In genomic region chr11:61449499-61450292, GRCm38 (mm10) we compare ENCODE assay signal across 10 mouse cellular contexts. TPM values are rescaled to one million over a fixed set of nuclear protein-coding genes. Genes with fewer than 3 reads are reported as not detected.
DNase-seq lines count a peak whose midpoint lies in the region; ATAC-seq and TF ChIP-seq lines count a peak whose summit lies in the region.
"Had no signal": no experiment of that assay in that cellular context is flagged by ENCODE, and none has a peak within 500 bp of the region (broad histone marks: within the 10 kb centered on the region; RNA-seq: fewer than 3 reads in every experiment).

No protein-coding gene starts in this region.

- DNase-seq in layer of hippocampus, adult 11-12 months (ENCODE audit: low spot score) = peak; percentile 61
- no peak for DNase-seq in layer of hippocampus, adult 9-10 months (ENCODE audit: low spot score)
- DNase-seq in MEL (ENCODE audit: low read depth, low spot score) = peak; percentile 23
- peak; percentile 62 to 72 for DNase-seq in cerebellum, postnatal 36 days
- DNase-seq in ovary, postnatal 10 days (ENCODE audit: low spot score) = no peak
- no peak for DNase-seq in spleen, postnatal 4 days (ENCODE audit: low spot score in 2 of 2)

- no peak overlapping the region for H3K9ac ChIP-seq in MEL (ENCODE audit: control insufficient read depth, low read depth, low read length, poor library complexity, severe bottlenecking)
- H3K9ac ChIP-seq in limb, embryonic 15.5 days = no peak overlapping the region
- no peak overlapping the region for H3K9ac ChIP-seq in hindbrain, embryonic 13.5 days
- H3K9ac ChIP-seq: midbrain, embryonic 12.5 days had no signal

- TF ChIP-seq CTCF in MEL (IDR thresholded peaks at IDR 0.05 in 2 of 3, conservative IDR thresholded peaks at IDR 0.05 in 1 of 3; ENCODE audit: control insufficient read depth in 1 of 3, insufficient read depth in 1 of 3, low read depth in 2 of 3, low read length in 3 of 3, poor library complexity in 1 of 3, severe bottlenecking in 1 of 3) = peak in 2 of 3 experiments; percentile 45 to 76; a peak in 5 of 6 replicates

- TF ChIP-seq RAD21 in MEL (IDR thresholded peaks at IDR 0.05; ENCODE audit: low read depth, low read length) = no peak

- H3K27ac ChIP-seq in MEL (ENCODE audit: control insufficient read depth, low read depth, low read length) = no peak overlapping the region
- peak overlapping the region; percentile 86 for H3K27ac ChIP-seq in limb, embryonic 15.5 days
- no peak overlapping the region for H3K27ac ChIP-seq in hindbrain, embryonic 13.5 days

- no peak for ATAC-seq in limb, embryonic 15.5 days (ENCODE audit: insufficient number of reproducible peaks, low FRiP score, low TSS enrichment, low read depth)
- no peak for ATAC-seq in hindbrain, embryonic 13.5 days (ENCODE audit: low FRiP score)

- no peaks in the 10 kb centered on the region for H3K4me1 ChIP-seq in MEL (ENCODE audit: control insufficient read depth in 1 of 2, insufficient read depth in 2 of 2, low read length in 2 of 2)
- H3K4me1 ChIP-seq in limb, embryonic 15.5 days = peaks cover 50% of the 10 kb centered on the region
- peaks cover 42% of the 10 kb centered on the region for H3K4me1 ChIP-seq in hindbrain, embryonic 13.5 days (replicated peaks)

- H3K27me3 ChIP-seq in MEL (ENCODE audit: control insufficient read depth in 1 of 2, insufficient read depth in 2 of 2, low read length in 2 of 2) = peaks cover 0 to 4% of the 10 kb centered on the region in 2 experiments; a peak in 1 of 4 replicates
- H3K27me3 ChIP-seq in limb, embryonic 15.5 days = no peaks in the 10 kb centered on the region; the same call in 1 of the 2 replicates
- 0 out of 2 replicates have a peak, but pooled peaks cover 2% of the 10 kb centered on the region for H3K27me3 ChIP-seq in hindbrain, embryonic 13.5 days

- H3K4me3 ChIP-seq in MEL (ENCODE audit: control insufficient read depth in 1 of 2, insufficient read depth in 1 of 2, low read depth in 2 of 2, low read length in 2 of 2) = no peak overlapping the region
- H3K4me3 ChIP-seq in limb, embryonic 15.5 days = no peak overlapping the region
- H3K4me3 ChIP-seq in hindbrain, embryonic 13.5 days = no peak overlapping the region
- H3K4me3 ChIP-seq: midbrain, embryonic 12.5 days had no signal

- no peaks in the 10 kb centered on the region for H3K9me3 ChIP-seq in MEL (replicated peaks; ENCODE audit: insufficient read depth, low read length)
- H3K9me3 ChIP-seq in limb, embryonic 15.5 days = no peaks in the 10 kb centered on the region
- H3K9me3 ChIP-seq in hindbrain, embryonic 13.5 days = no peaks in the 10 kb centered on the region
- H3K9me3 ChIP-seq: midbrain, embryonic 12.5 days had no signal

- no peak overlapping the region for H3K4me2 ChIP-seq in limb, embryonic 15.5 days
- no peak overlapping the region for H3K4me2 ChIP-seq in hindbrain, embryonic 13.5 days
- H3K4me2 ChIP-seq: midbrain, embryonic 12.5 days had no signal

- no peaks in the 10 kb centered on the region for H3K36me3 ChIP-seq in MEL (ENCODE audit: control insufficient read depth in 1 of 2, insufficient read depth in 2 of 2, low read length in 2 of 2)
- no peaks in the 10 kb centered on the region for H3K36me3 ChIP-seq in limb, embryonic 15.5 days
- H3K36me3 ChIP-seq in hindbrain, embryonic 13.5 days = no peaks in the 10 kb centered on the region
- H3K36me3 ChIP-seq: midbrain, embryonic 12.5 days had no signal

- 69% methylated on average over 24 of the region's 24 CpGs for WGBS in limb, embryonic 15.5 days
- 68% methylated on average over 24 of the region's 24 CpGs for WGBS in hindbrain, embryonic 13.5 days

- no peak for TF ChIP-seq EP300 in MEL (IDR thresholded peaks at IDR 0.05; ENCODE audit: low read depth in 1 of 2, low read length in 2 of 2)

- TF ChIP-seq POLR2A in MEL (IDR thresholded peaks at IDR 0.05; ENCODE audit: control insufficient read depth in 1 of 2, insufficient read depth in 1 of 2, low read depth in 1 of 2, low read length in 2 of 2, poor library complexity in 1 of 2) = no peak

- no peaks in the 10 kb centered on the region for H3K79me2 ChIP-seq in MEL (ENCODE audit: control insufficient read depth, insufficient read depth, low read length, poor library complexity)

TF ChIP-seq in MEL, 35 proteins besides CTCF, POLR2A, EP300 and RAD21:
- TF ChIP-seq ELF1 (IDR thresholded peaks at IDR 0.05; ENCODE audit: low read depth, low read length) (no peak), TCF12 (IDR thresholded peaks at IDR 0.05; ENCODE audit: low read depth, low read length) (no peak), SMC3 (IDR thresholded peaks at IDR 0.05; ENCODE audit: low read depth, low read length) (peak; percentile 21; the same call in 1 of the 2 replicates), MEF2A (IDR thresholded peaks at IDR 0.05; ENCODE audit: extremely low read depth, insufficient replicate concordance, low read depth, low read length, poor library complexity, severe bottlenecking) (no peak)

RNA-seq across cellular contexts. Expression of gene Rnf112, which starts 4.2 kb away (rescaled TPM):
- not detected in 2 replicates for total RNA-seq in MEL (2012; rRNA removed)
- polyA plus RNA-seq in MEL (2012; ENCODE audit: insufficient read depth in 1 of 2, insufficient read length in 2 of 2, low read depth in 1 of 2, low replicate concordance in 2 of 2, missing spikeins in 1 of 2) = not detected
- polyA plus RNA-seq in limb, embryonic 15.5 days (2015; fragmentation: Nextera tagmentation; extraction: Ambion mirVana) = 0.78 and 0.82 TPM in 2 replicates
- polyA plus RNA-seq in hindbrain, embryonic 13.5 days (2015; fragmentation: Nextera tagmentation; extraction: Ambion mirVana) = 12.2 and 13.6 TPM in 2 replicates
- total RNA-seq: hematopoietic stem cell, adult 5-6 weeks had no signal

RNA-seq across cellular contexts. Expression of gene Mfap4, which starts 35.5 kb away (rescaled TPM):
- total RNA-seq in MEL (2012; rRNA removed) = not detected in 2 replicates
- not detected for polyA plus RNA-seq in MEL (2012; ENCODE audit: insufficient read depth in 1 of 2, insufficient read length in 2 of 2, low read depth in 1 of 2, low replicate concordance in 2 of 2, missing spikeins in 1 of 2)
- polyA plus RNA-seq in limb, embryonic 15.5 days (2015; fragmentation: Nextera tagmentation; extraction: Ambion mirVana) = 540 and 575 TPM in 2 replicates
- 60.5 and 77.1 TPM in 2 replicates for polyA plus RNA-seq in hindbrain, embryonic 13.5 days (2015; fragmentation: Nextera tagmentation; extraction: Ambion mirVana)
- total RNA-seq: hematopoietic stem cell, adult 5-6 weeks had no signal

RNA-seq across cellular contexts. Expression of gene Mapk7, which starts 44.5 kb away (rescaled TPM):
- total RNA-seq in MEL (2012; rRNA removed) = 12.6 and 12.7 TPM in 2 replicates
- polyA plus RNA-seq in MEL (2012; ENCODE audit: insufficient read depth in 1 of 2, insufficient read length in 2 of 2, low read depth in 1 of 2, low replicate concordance in 2 of 2, missing spikeins in 1 of 2) = 10 to 100 TPM in 1 of 2 experiments, not detected in 1; 25.3 TPM
- polyA plus RNA-seq in limb, embryonic 15.5 days (2015; fragmentation: Nextera tagmentation; extraction: Ambion mirVana) = 59.4 and 65.0 TPM in 2 replicates
- 78.3 and 82.6 TPM in 2 replicates for polyA plus RNA-seq in hindbrain, embryonic 13.5 days (2015; fragmentation: Nextera tagmentation; extraction: Ambion mirVana)

RNA-seq across cellular contexts. Expression of gene B9d1, which starts 55.2 kb away (rescaled TPM):
- total RNA-seq in MEL (2012; rRNA removed) = 27.2 and 29.5 TPM in 2 replicates
- polyA plus RNA-seq in MEL (2012; ENCODE audit: insufficient read depth in 1 of 2, insufficient read length in 2 of 2, low read depth in 1 of 2, low replicate concordance in 2 of 2, missing spikeins in 1 of 2) = 10 to 100 TPM in 1 of 2 experiments, not detected in 1; 22.5 TPM
- 20.7 and 24.8 TPM in 2 replicates for polyA plus RNA-seq in limb, embryonic 15.5 days (2015; fragmentation: Nextera tagmentation; extraction: Ambion mirVana)
- polyA plus RNA-seq in hindbrain, embryonic 13.5 days (2015; fragmentation: Nextera tagmentation; extraction: Ambion mirVana) = 41.0 and 43.4 TPM in 2 replicates

Comparison
In these comparisons a context has a peak if more than half of its experiments do, and no peak if none do; other contexts are left out.
1. DNase-seq: peak in layer of hippocampus, adult 11-12 months (single experiment), MEL (single experiment) and cerebellum, postnatal 36 days (2 of 2); none in layer of hippocampus, adult 9-10 months (single experiment), ovary, postnatal 10 days (single experiment) and spleen, postnatal 4 days (0 of 2).
2. RNA of gene Mfap4, which starts 35.5 kb away (polyA plus RNA-seq): 540 to 575 TPM in limb, embryonic 15.5 days and 60.5 to 77.1 TPM in hindbrain, embryonic 13.5 days; not detected in MEL; every median in the first group is over 10 times any median in the second.